Mouse (Mus musculus): ENCODE measurements around the gene Apoc1. TPM values are rescaled to one million over a fixed set of nuclear protein-coding genes. Genes with fewer than 3 reads are reported as not detected.

Apoc1 gene
- polyA plus RNA-seq, 1 experiment from 2014 or later = 28.4 TPM

Other genes with a start within 250 kb of the Apoc1 start
- gene Mark4, start 233.8 kb downstream of the Apoc1 start, polyA plus RNA-seq (2015; fragmentation: Nextera tagmentation; extraction: Ambion mirVana) = 5.2 TPM in 2 replicates
- 0.72 and 1.1 TPM in 2 replicates for gene Exoc3l2, start 229.3 kb downstream of the Apoc1 start, polyA plus RNA-seq (2015; fragmentation: Nextera tagmentation; extraction: Ambion mirVana)
- gene Bloc1s3, start 184.3 kb downstream of the Apoc1 start, polyA plus RNA-seq (2015; fragmentation: Nextera tagmentation; extraction: Ambion mirVana) = 1.4 TPM in 2 replicates
- gene Trappc6a, start 184.3 kb downstream of the Apoc1 start, polyA plus RNA-seq (2015; fragmentation: Nextera tagmentation; extraction: Ambion mirVana) = 104 and 111 TPM in 2 replicates
- gene Nkpd1, start 174.8 kb downstream of the Apoc1 start, polyA plus RNA-seq (2015; fragmentation: Nextera tagmentation; extraction: Ambion mirVana) = 0.16 TPM in 1 of 2 replicates, not detected in the other
- gene Ppp1r37, start 129.6 kb downstream of the Apoc1 start, polyA plus RNA-seq (2015; fragmentation: Nextera tagmentation; extraction: Ambion mirVana) = 18.3 and 21.4 TPM in 2 replicates
- gene Zfp296, start 115.4 kb downstream of the Apoc1 start, polyA plus RNA-seq (2015; fragmentation: Nextera tagmentation; extraction: Ambion mirVana) = 0.40 and 0.57 TPM in 2 replicates
- gene Gemin7, start 115.1 kb downstream of the Apoc1 start, polyA plus RNA-seq (2015; fragmentation: Nextera tagmentation; extraction: Ambion mirVana) = 156 and 170 TPM in 2 replicates
- gene Clasrp, start 88.2 kb downstream of the Apoc1 start, polyA plus RNA-seq (2015; fragmentation: Nextera tagmentation; extraction: Ambion mirVana) = 41.4 and 43.5 TPM in 2 replicates
- 8.9 and 9.7 TPM in 2 replicates for gene Relb, start 63.2 kb downstream of the Apoc1 start, polyA plus RNA-seq (2015; fragmentation: Nextera tagmentation; extraction: Ambion mirVana)
- 70.3 and 73.5 TPM in 2 replicates for gene Clptm1, start 27.6 kb downstream of the Apoc1 start, polyA plus RNA-seq (2015; fragmentation: Nextera tagmentation; extraction: Ambion mirVana)
- gene Apoc2, start 14.7 kb downstream of the Apoc1 start, polyA plus RNA-seq (2015; fragmentation: Nextera tagmentation; extraction: Ambion mirVana) = 3.3 and 20.9 TPM in 2 replicates
- gene Gm44805, start 11.2 kb downstream of the Apoc1 start, polyA plus RNA-seq (2015; fragmentation: Nextera tagmentation; extraction: Ambion mirVana) = not detected in 2 replicates
- 0.34 and 6.1 TPM in 2 replicates for gene Apoc4, start 11.2 kb downstream of the Apoc1 start, polyA plus RNA-seq (2015; fragmentation: Nextera tagmentation; extraction: Ambion mirVana)
- 470 and 554 TPM in 2 replicates for gene Apoe, start 6.5 kb upstream of the Apoc1 start, polyA plus RNA-seq (2015; fragmentation: Nextera tagmentation; extraction: Ambion mirVana)
- gene Tomm40, start 22.8 kb upstream of the Apoc1 start, polyA plus RNA-seq (2015; fragmentation: Nextera tagmentation; extraction: Ambion mirVana) = 82.0 and 87.4 TPM in 2 replicates
- 128 and 131 TPM in 2 replicates for gene Nectin2, start 57.8 kb upstream of the Apoc1 start, polyA plus RNA-seq (2015; fragmentation: Nextera tagmentation; extraction: Ambion mirVana)
- 347 and 379 TPM in 2 replicates for gene Bcam, start 78.4 kb upstream of the Apoc1 start, polyA plus RNA-seq (2015; fragmentation: Nextera tagmentation; extraction: Ambion mirVana)
- gene Cblc, start 104.1 kb upstream of the Apoc1 start, polyA plus RNA-seq (2015; fragmentation: Nextera tagmentation; extraction: Ambion mirVana) = 17.8 and 18.8 TPM in 2 replicates
- gene Bcl3, start 130.1 kb upstream of the Apoc1 start, polyA plus RNA-seq (2015; fragmentation: Nextera tagmentation; extraction: Ambion mirVana) = 5.4 and 5.7 TPM in 2 replicates
- 0.15 TPM in 1 of 2 replicates, not detected in the other for gene Gm19345, start 159.3 kb upstream of the Apoc1 start, polyA plus RNA-seq (2015; fragmentation: Nextera tagmentation; extraction: Ambion mirVana)
- gene Ceacam16, start 168.6 kb upstream of the Apoc1 start, polyA plus RNA-seq (2015; fragmentation: Nextera tagmentation; extraction: Ambion mirVana) = not detected in 2 replicates
- 0.06 TPM in 1 of 2 replicates, not detected in the other for gene Ceacam19, start 195.3 kb upstream of the Apoc1 start, polyA plus RNA-seq (2015; fragmentation: Nextera tagmentation; extraction: Ambion mirVana)
- 23.9 and 26.1 TPM in 2 replicates for gene Pvr, start 228.5 kb upstream of the Apoc1 start, polyA plus RNA-seq (2015; fragmentation: Nextera tagmentation; extraction: Ambion mirVana)